Mouse (Mus musculus) ES-Bruce4 (cell line): ENCODE results near the gene Arnt2.

Source experiments
- CTCF ChIP-seq: IDR thresholded peaks from one replicate; pipeline ENCODE4 v1.8.1; 2011; ENCODE audit warnings: low read depth, low read length
- POLR2A ChIP-seq: IDR thresholded peaks from one replicate; pipeline ENCODE4 v1.8.1; 2011; ENCODE audit warnings: low read length; ENCODE audit not compliant: insufficient read depth

DNA sequence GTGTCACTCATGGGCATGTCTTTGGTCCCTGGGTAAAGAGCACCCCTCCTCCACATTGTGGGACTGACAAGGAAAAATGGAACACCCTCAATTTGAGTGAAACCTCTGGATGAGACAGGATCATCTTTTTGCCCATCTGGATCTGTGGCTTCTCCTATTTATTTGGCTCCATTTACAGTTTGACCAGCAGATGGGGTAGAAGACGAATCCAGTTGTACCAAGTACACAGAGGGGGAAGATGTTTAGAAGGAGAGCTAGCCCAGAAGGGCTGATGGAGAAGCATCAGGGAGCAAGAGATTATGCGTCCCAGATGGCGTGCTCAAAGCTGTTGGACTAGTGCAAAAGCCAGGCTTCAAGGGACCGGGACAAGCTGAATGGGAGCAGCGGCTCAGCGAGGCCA is 136.0 kb downstream of the Arnt2 start:
- no peak for TF ChIP-seq POLR2A
- no peak for TF ChIP-seq CTCF
